Mouse (Mus musculus) limb, embryonic 15.5 days (tissue): ENCODE data around the gene Ppm1m. TPM values are rescaled to one million over a fixed set of nuclear protein-coding genes. Genes with fewer than 3 reads are reported as not detected.
A peak's percentile ranks its signal among the peaks of the same experiment; 100 is the strongest.

Source experiments
- ATAC-seq: fragments of 200-750 bp; cut with Nextera tagmentation; 2 replicates; pipeline ENCODE4 v1.8.0; 2017; ENCODE audit warnings: low read depth, moderate TSS enrichment; ENCODE audit not compliant: insufficient number of reproducible peaks, low FRiP score, low TSS enrichment
- H3K27ac ChIP-seq: fragments of 300-500 bp; sonication (generic); 2 replicates; pipeline ENCODE4 v1.5.1; 2015; ENCODE audit warnings: moderate library complexity, mild to moderate bottlenecking, inconsistent platforms
- H3K27me3 ChIP-seq: fragments of 300-500 bp; sonication (generic); 2 replicates; pipeline ENCODE4 v1.6.1; 2015; ENCODE audit warnings: inconsistent platforms
- H3K36me3 ChIP-seq: fragments of 300-500 bp; sonication (generic); 2 replicates; pipeline ENCODE4 v1.6.1; 2015; ENCODE audit warnings: inconsistent platforms
- H3K4me1 ChIP-seq: fragments of 300-500 bp; sonication (generic); 2 replicates; pipeline ENCODE4 v1.6.1; 2015; ENCODE audit warnings: inconsistent platforms
- H3K4me2 ChIP-seq: fragments of 300-500 bp; sonication (generic); 2 replicates; pipeline ENCODE4 v1.6.1; 2015; ENCODE audit warnings: mild to moderate bottlenecking, inconsistent platforms
- H3K4me3 ChIP-seq: fragments of 300-500 bp; sonication (generic); 2 replicates; pipeline ENCODE4 v1.5.1; 2015; ENCODE audit warnings: mild to moderate bottlenecking, inconsistent platforms
- H3K9ac ChIP-seq: fragments of 300-500 bp; sonication (generic); 2 replicates; pipeline ENCODE4 v1.6.1; 2015; ENCODE audit warnings: inconsistent platforms
- H3K9me3 ChIP-seq: fragments of 300-500 bp; sonication (generic); 2 replicates; pipeline ENCODE4 v1.6.1; 2016; ENCODE audit warnings: inconsistent platforms
- whole genome bisulfite sequencing: fragments of 180-500 bp; shearing (Covaris S2); methylation state at CpG from one replicate; pipeline ENCODE4 v1.1.7; 2015; 5-methylcytosine and 5-hydroxymethylcytosine counted together
- microRNA counts: library from miRNA; unstranded; fragments of <30 nt; microRNA quantifications from one replicate; lab custom pipeline; 2016
- microRNA-seq: library from miRNA; unstranded; fragments of <30 nt; microRNA quantifications from one replicate; pipeline ENCODE4, GENCODE M21; 2016
- polyA plus RNA-seq: library from polyadenylated mRNA; unstranded; fragments of >200 nt; fragmentation: Nextera tagmentation; extraction: Ambion mirVana; gene quantifications from 2 replicates; pipeline ENCODE4 v1.2.1, GENCODE M21; 2015

Gene Ppm1m
- polyA plus RNA-seq, 1 experiment from 2014 or later = 48.6 TPM

GRCm38 (mm10) chr9:106147851-106148431 lies 51.6 kb downstream of the Ppm1m start:
- H3K9ac ChIP-seq = no peak overlapping the region
- H3K9me3 ChIP-seq = no peaks in the 10 kb centered on the region
- WGBS = 4% methylated on average over 10 of the region's 10 CpGs
- H3K36me3 ChIP-seq = no peaks in the 10 kb centered on the region
- peak overlapping the region; percentile 70 for H3K4me2 ChIP-seq
- H3K27me3 ChIP-seq = peaks cover 62% of the 10 kb centered on the region
- H3K4me3 ChIP-seq = peak overlapping the region; percentile 38
- no peak overlapping the region for H3K27ac ChIP-seq
- H3K4me1 ChIP-seq = peaks cover 15% of the 10 kb centered on the region
- no peak; the same call in 1 of the 2 replicates for ATAC-seq

- Histone ChIP-seq H3K4me3 (no peak overlapping the region), H3K9me3 (no peaks in the 10 kb centered on the region), H3K4me2 (no peak overlapping the region), H3K36me3 (no peaks in the 10 kb centered on the region), H3K4me1 (peaks cover 15% of the 10 kb centered on the region), H3K27ac (no peak overlapping the region), H3K9ac (no peak overlapping the region), H3K27me3 (peaks cover 58% of the 10 kb centered on the region)
- 30% methylated on average over 5 of the region's 5 CpGs for WGBS
- ATAC-seq = no peak
These were observed 52.3 kb downstream of the Ppm1m start for GRCm38 (mm10) chr9:106147281-106147680.

- H3K4me2 ChIP-seq = no peak overlapping the region
- H3K27ac ChIP-seq = no peak overlapping the region
- no peak overlapping the region for H3K4me3 ChIP-seq
- WGBS = 76% methylated on average over 2 of the region's 2 CpGs
- no peak for ATAC-seq
- H3K36me3 ChIP-seq = no peaks in the 10 kb centered on the region
- H3K4me1 ChIP-seq = peaks cover 15% of the 10 kb centered on the region
- no peak overlapping the region for H3K9ac ChIP-seq
- peaks cover 44% of the 10 kb centered on the region for H3K27me3 ChIP-seq
- no peaks in the 10 kb centered on the region for H3K9me3 ChIP-seq
These were observed 54.0 kb downstream of the Ppm1m start for GRCm38 (mm10) chr9:106145582-106145981.

MicroRNAs within 50 kb of the gene (microRNA counts, 519-probe panel; counts per million panel counts)
- microRNA mmu-let-7g (lab: Ali Mortazavi, UCI) = 4,547 counts per million, percentile 97 among the panel's probes with 10 or more counts

Small RNA genes within 50 kb of the gene (microRNA-seq; reads per million reads assigned to microRNA genes)
- gene Mir135a-1 (1.8 reads per million), gene Mirlet7g (50,933 reads per million, percentile 99 among the genes with 10 or more reads in this experiment)

Other genes starting within 250 kb of the Ppm1m start
- 0.56 and 0.60 TPM in 2 replicates for gene Col6a5, start 239.1 kb downstream of the Ppm1m start, polyA plus RNA-seq
- gene Col6a4, start 103.0 kb downstream of the Ppm1m start, polyA plus RNA-seq = 0.26 and 0.47 TPM in 2 replicates
- 2.5 TPM in 2 replicates for gene Glyctk, start 41.6 kb downstream of the Ppm1m start, polyA plus RNA-seq
- gene Wdr82, start 28.8 kb downstream of the Ppm1m start, polyA plus RNA-seq = 23.5 and 29.2 TPM in 2 replicates
- gene Twf2, start 3.4 kb upstream of the Ppm1m start, polyA plus RNA-seq = 60.0 and 68.5 TPM in 2 replicates
- 0.07 and 0.12 TPM in 2 replicates for gene Tlr9, start 22.9 kb upstream of the Ppm1m start, polyA plus RNA-seq
- 100 and 110 TPM in 2 replicates for gene Alas1, start 48.9 kb upstream of the Ppm1m start, polyA plus RNA-seq
- gene Poc1a, start 81.3 kb upstream of the Ppm1m start, polyA plus RNA-seq = 19.1 and 21.3 TPM in 2 replicates
- 39.0 and 47.0 TPM in 2 replicates for gene Dusp7, start 168.9 kb upstream of the Ppm1m start, polyA plus RNA-seq
- gene Rpl29, start 229.7 kb upstream of the Ppm1m start, polyA plus RNA-seq = 786 and 956 TPM in 2 replicates
- 42.2 and 48.6 TPM in 2 replicates for gene Acy1, start 238.6 kb upstream of the Ppm1m start, polyA plus RNA-seq
- 38.9 and 40.8 TPM in 2 replicates for gene Abhd14b, start 247.7 kb upstream of the Ppm1m start, polyA plus RNA-seq
- 75.0 TPM in 2 replicates for gene Abhd14a, start 247.9 kb upstream of the Ppm1m start, polyA plus RNA-seq